Mouse (Mus musculus) left cerebral cortex, adult 8-10 months (tissue): ENCODE measurements around the gene Pkmyt1. TPM values are rescaled to one million over a fixed set of nuclear protein-coding genes. Genes with fewer than 3 reads are reported as not detected.

ENCODE experiments used
- DNase-seq, 2 experiments: peaks; one replicate each; pipeline ENCODE4 v3.0.0; 2022; ENCODE audit warnings: low spot score in 2 of 2
- total RNA-seq, 4 experiments: library from RNA; stranded (reverse); gene quantifications; 2 replicates each; pipeline ENCODE4 v1.2.4; 2022

Gene Pkmyt1
- total RNA-seq, 4 experiments from 2014 or later, result 4.6 to 6.4 (median 5.5) TPM

DNA sequence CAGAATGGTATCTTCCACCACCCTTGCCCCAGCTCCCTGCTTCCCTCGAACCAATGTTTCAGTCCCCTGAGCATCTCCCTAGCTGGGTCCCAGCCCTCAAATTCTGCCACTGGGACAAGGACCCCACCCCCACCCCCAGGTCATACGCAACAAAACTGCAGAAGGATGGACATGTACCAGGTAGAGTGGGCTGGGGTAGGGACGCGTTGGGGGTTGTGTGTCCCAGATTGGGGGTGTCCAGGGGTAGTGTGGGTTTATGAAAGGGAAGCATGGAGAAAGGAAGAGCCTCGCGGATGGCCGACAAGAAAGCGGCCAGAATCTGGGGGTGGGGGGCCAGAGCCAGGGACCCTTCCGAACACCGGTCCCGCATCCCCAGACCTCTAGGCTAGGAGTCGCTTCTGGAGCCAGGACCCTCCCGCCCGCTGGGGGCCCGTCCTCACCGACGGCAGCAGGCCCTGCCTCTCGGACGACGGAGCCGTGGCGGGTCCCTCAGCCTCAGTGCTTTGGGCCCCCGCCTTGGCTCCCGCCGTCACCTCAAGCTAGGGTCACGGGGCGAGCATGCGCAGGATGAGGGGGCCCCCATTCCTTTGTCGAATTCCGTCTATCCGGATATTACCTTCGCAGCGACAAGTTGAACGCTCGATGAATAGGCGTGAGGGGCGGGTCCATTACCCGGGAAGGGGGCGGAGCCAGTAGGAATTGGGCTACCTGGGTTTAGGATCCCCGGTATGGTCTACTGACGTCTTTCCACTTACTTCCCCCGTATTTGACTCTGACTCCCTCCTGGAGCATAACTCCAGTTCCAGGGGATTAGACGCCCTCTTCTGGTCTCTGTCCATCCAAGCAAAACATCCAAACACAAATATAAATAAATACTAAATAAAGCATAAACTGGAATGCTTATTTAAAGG is 59.7 kb downstream of the Pkmyt1 start, which contains the start of gene Flywch2:
Flywch2 (minus strand) TSS at position 521 of the 911 bp plus-strand sequence.
- DNase-seq, result peak; percentile 66 to 93

Other genes with a start within 250 kb of the Pkmyt1 start
- gene Vmn2r117, start 246.6 kb upstream of the Pkmyt1 start, total RNA-seq, result not detected
- 1 to 10 TPM; 5.9 to 7.1 (median 6.8) TPM for gene Zfp213, start 162.1 kb upstream of the Pkmyt1 start, total RNA-seq
- gene Zfp13, start 126.8 kb upstream of the Pkmyt1 start, total RNA-seq, result 10 to 100 TPM; 20.6 to 32.1 (median 27.1) TPM
- not detected for gene Zscan10, start 125.5 kb upstream of the Pkmyt1 start, total RNA-seq
- under 1 TPM in 3 of 4 experiments, not detected in 1; 0.16 to 0.20 (median 0.19) TPM for gene Mmp25, start 81.1 kb upstream of the Pkmyt1 start, total RNA-seq
- gene Bicdl2, start 65.8 kb upstream of the Pkmyt1 start, total RNA-seq, result not detected
- gene Hcfc1r1, start 52.7 kb upstream of the Pkmyt1 start, total RNA-seq, result 100 to 1,000 TPM; 128 to 137 (median 134) TPM
- 1 to 10 TPM; 5.9 to 8.2 (median 6.9) TPM for gene Thoc6, start 52.5 kb upstream of the Pkmyt1 start, total RNA-seq
- 1 to 10 TPM; 4.9 to 9.2 (median 7.0) TPM for gene Tnfrsf12a, start 48.9 kb upstream of the Pkmyt1 start, total RNA-seq
- under 1 TPM in 1 of 4 experiments, not detected in 3; 0.34 TPM for gene Cldn6, start 47.1 kb upstream of the Pkmyt1 start, total RNA-seq
- under 1 TPM in 2 of 4 experiments, not detected in 2; 0.23 to 0.63 TPM for gene Cldn9, start 42.3 kb upstream of the Pkmyt1 start, total RNA-seq
- under 1 TPM in 3 of 4 experiments, not detected in 1; 0.11 to 0.57 (median 0.19) TPM for gene 1520401A03Rik, start 3.6 kb upstream of the Pkmyt1 start, total RNA-seq
- 10 to 100 TPM; 60.6 to 69.2 (median 62.3) TPM for gene Paqr4, start 14.5 kb downstream of the Pkmyt1 start, total RNA-seq
- gene Kremen2, start 19.5 kb downstream of the Pkmyt1 start, total RNA-seq, result 1 to 10 TPM in 2 of 4 experiments, under 1 TPM in 2; 0.78 to 1.4 (median 1.0) TPM
- 100 to 1,000 TPM; 423 to 484 (median 468) TPM for gene Flywch1, start 45.3 kb downstream of the Pkmyt1 start, total RNA-seq
- 10 to 100 TPM; 12.2 to 21.3 (median 17.7) TPM for gene Flywch2, start 59.7 kb downstream of the Pkmyt1 start, total RNA-seq
- gene Srrm2, start 64.2 kb downstream of the Pkmyt1 start, total RNA-seq, result 100 to 1,000 TPM; 535 to 585 (median 566) TPM
- 100 to 1,000 TPM; 314 to 398 (median 353) TPM for gene Elob, start 102.8 kb downstream of the Pkmyt1 start, total RNA-seq
- under 1 TPM in 1 of 4 experiments, not detected in 3; 0.30 TPM for gene Prss33, start 109.7 kb downstream of the Pkmyt1 start, total RNA-seq
- under 1 TPM in 3 of 4 experiments, not detected in 1; 0.39 to 0.87 (median 0.66) TPM for gene Prss32, start 117.5 kb downstream of the Pkmyt1 start, total RNA-seq
- gene Prss41, start 117.8 kb downstream of the Pkmyt1 start, total RNA-seq, result 1 to 10 TPM; 1.1 to 3.2 (median 2.0) TPM
- gene Prss21, start 141.7 kb downstream of the Pkmyt1 start, total RNA-seq, result not detected
- not detected for gene Dcpp1, start 154.5 kb downstream of the Pkmyt1 start, total RNA-seq
- not detected for gene Dcpp2, start 154.5 kb downstream of the Pkmyt1 start, total RNA-seq
- not detected for gene Dcpp3, start 191.1 kb downstream of the Pkmyt1 start, total RNA-seq
- gene Sbp, start 215.3 kb downstream of the Pkmyt1 start, total RNA-seq, result not detected
- not detected for gene Sbpl, start 228.9 kb downstream of the Pkmyt1 start, total RNA-seq